Mouse (Mus musculus) heart, embryonic 10.5 days (tissue): ENCODE data around the gene Cpt1b. TPM values are rescaled to one million over a fixed set of nuclear protein-coding genes. Genes with fewer than 3 reads are reported as not detected.

Source experiments
- DNase-seq: peaks from one replicate; pipeline ENCODE4 v3.0.0-alpha.2; 2017; ENCODE audit warnings: low spot score
- H3K27ac ChIP-seq: fragments of 300-500 bp; sonication (generic); 2 replicates; pipeline ENCODE4 v1.5.1; 2016; ENCODE audit warnings: mild to moderate bottlenecking
- H3K27me3 ChIP-seq: fragments of 300-500 bp; sonication (generic); 2 replicates; pipeline ENCODE4 v1.6.1; 2016; ENCODE audit warnings: mild to moderate bottlenecking; ENCODE audit not compliant: poor library complexity, insufficient read depth, severe bottlenecking
- H3K36me3 ChIP-seq: fragments of 300-500 bp; sonication (generic); 2 replicates; pipeline ENCODE4 v1.6.1; 2016; ENCODE audit warnings: mild to moderate bottlenecking, moderate library complexity
- H3K4me1 ChIP-seq: fragments of 300-500 bp; sonication (generic); 2 replicates; pipeline ENCODE4 v1.6.1; 2016; ENCODE audit warnings: mild to moderate bottlenecking
- H3K4me3 ChIP-seq: fragments of 300-500 bp; sonication (generic); 2 replicates; pipeline ENCODE4 v1.5.1; 2016; ENCODE audit warnings: mild to moderate bottlenecking, moderate library complexity
- H3K9me3 ChIP-seq: fragments of 300-500 bp; sonication (generic); 2 replicates; pipeline ENCODE4 v1.6.1; 2016; ENCODE audit warnings: mild to moderate bottlenecking, moderate library complexity
- WGBS: fragments of 180-500 bp; shearing (Covaris S2); methylation state at CpG from one replicate; pipeline ENCODE4 v1.1.7; 2016; 5-methylcytosine and 5-hydroxymethylcytosine counted together
- polyA plus RNA-seq: library from polyadenylated mRNA; unstranded; fragments of >200 nt; fragmentation: Nextera tagmentation; extraction: Ambion mirVana; gene quantifications from 2 replicates; pipeline ENCODE4 v1.2.1, GENCODE M21; 2016

The Cpt1b gene
- polyA plus RNA-seq, result 73.9 and 147 TPM in 2 replicates

- no peaks in the 10 kb centered on the region for H3K9me3 ChIP-seq
- 13% methylated on average over 6 of the region's 6 CpGs for WGBS
- peak within 1 kb of the TSS; percentile 94 for H3K27ac ChIP-seq
- H3K36me3 ChIP-seq, result peaks cover 62% of the 10 kb centered on the region
- peak within 1 kb of the TSS; percentile 63 for H3K4me3 ChIP-seq
- DNase-seq, result peak; percentile 92
- H3K27me3 ChIP-seq, result no peaks in the 10 kb centered on the region
- peaks cover 50% of the 10 kb centered on the region for H3K4me1 ChIP-seq
These were observed at the start of gene Cpt1b for GRCm38 (mm10) chr15:89425711-89426121. Cpt1b (minus strand) TSS chr15:89425863.

- 81% methylated on average over 7 of the region's 7 CpGs for WGBS
- Histone ChIP-seq H3K36me3 (0 out of 2 replicates have a peak, but pooled peaks cover 3% of the 10 kb centered on the region), H3K27ac (peak overlapping the region; percentile 88; the same call in 1 of the 2 replicates), H3K4me3 (peak overlapping the region; percentile 70), H3K9me3 (no peaks in the 10 kb centered on the region), H3K4me1 (peaks cover 35% of the 10 kb centered on the region), H3K27me3 (no peaks in the 10 kb centered on the region; the same call in 1 of the 2 replicates)
- DNase-seq, result no peak
These were observed 49.6 kb upstream of the Cpt1b start for GRCm38 (mm10) chr15:89475293-89475600.

GRCm38 (mm10) chr15:89474596-89475292, 49.1 kb upstream of the Cpt1b start:
- Histone ChIP-seq H3K4me3 (peak overlapping the region; percentile 70), H3K9me3 (no peaks in the 10 kb centered on the region), H3K27ac (no peak overlapping the region), H3K27me3 (no peaks in the 10 kb centered on the region; the same call in 1 of the 2 replicates), H3K36me3 (0 out of 2 replicates have a peak, but pooled peaks cover 3% of the 10 kb centered on the region), H3K4me1 (peaks cover 33% of the 10 kb centered on the region)
- 89% methylated on average over 19 of the region's 19 CpGs for WGBS
- no peak for DNase-seq

GRCm38 (mm10) chr15:89473921-89474320, 48.3 kb upstream of the Cpt1b start:
- H3K27ac ChIP-seq, result no peak overlapping the region
- WGBS, result 93% methylated on average over 8 of the region's 8 CpGs
- H3K27me3 ChIP-seq, result no peaks in the 10 kb centered on the region; the same call in 1 of the 2 replicates
- 0 out of 2 replicates have a peak, but pooled peaks cover 3% of the 10 kb centered on the region for H3K36me3 ChIP-seq
- H3K4me3 ChIP-seq, result no peak overlapping the region
- peaks cover 33% of the 10 kb centered on the region for H3K4me1 ChIP-seq
- no peaks in the 10 kb centered on the region for H3K9me3 ChIP-seq
- no peak for DNase-seq

GRCm38 (mm10) chr15:89473370-89473769, 47.7 kb upstream of the Cpt1b start:
- WGBS, result 71% methylated on average over 9 of the region's 9 CpGs
- H3K4me1 ChIP-seq, result peaks cover 32% of the 10 kb centered on the region

GRCm38 (mm10) chr15:89471476-89471875, 45.8 kb upstream of the Cpt1b start:
- WGBS, result 90% methylated on average over 4 of the region's 4 CpGs
- H3K4me3 ChIP-seq, result no peak overlapping the region
- H3K27ac ChIP-seq, result no peak overlapping the region
- H3K27me3 ChIP-seq, result no peaks in the 10 kb centered on the region
- peaks cover 20% of the 10 kb centered on the region for H3K4me1 ChIP-seq
- H3K9me3 ChIP-seq, result no peaks in the 10 kb centered on the region
- DNase-seq, result no peak
- 0 out of 2 replicates have a peak, but pooled peaks cover 3% of the 10 kb centered on the region for H3K36me3 ChIP-seq

More at GRCm38 (mm10) chr15:89473370-89473769, 47.7 kb upstream of the Cpt1b start:
- H3K27me3 ChIP-seq, result no peaks in the 10 kb centered on the region; the same call in 1 of the 2 replicates
- no peak for DNase-seq
- H3K4me3 ChIP-seq, result no peak overlapping the region
- 0 out of 2 replicates have a peak, but pooled peaks cover 3% of the 10 kb centered on the region for H3K36me3 ChIP-seq
- H3K27ac ChIP-seq, result no peak overlapping the region
- no peaks in the 10 kb centered on the region for H3K9me3 ChIP-seq

- H3K27ac ChIP-seq, result no peak overlapping the region
- no peak for DNase-seq
These were observed 42.9 kb upstream of the Cpt1b start for GRCm38 (mm10) chr15:89468577-89468976.

GRCm38 (mm10) chr15:89465052-89465451, 39.4 kb upstream of the Cpt1b start:
- DNase-seq, result no peak
- no peaks in the 10 kb centered on the region for H3K9me3 ChIP-seq
- no peaks in the 10 kb centered on the region for H3K4me1 ChIP-seq
- 23% methylated on average over 1 of the region's 1 CpGs for WGBS
- H3K4me3 ChIP-seq, result no peak overlapping the region
- H3K36me3 ChIP-seq, result no peaks in the 10 kb centered on the region
- H3K27ac ChIP-seq, result no peak overlapping the region
- peaks cover 18% of the 10 kb centered on the region for H3K27me3 ChIP-seq

More at GRCm38 (mm10) chr15:89468577-89468976, 42.9 kb upstream of the Cpt1b start:
- H3K9me3 ChIP-seq, result no peaks in the 10 kb centered on the region
- H3K36me3 ChIP-seq, result no peaks in the 10 kb centered on the region
- no peaks in the 10 kb centered on the region for H3K27me3 ChIP-seq
- 0 out of 2 replicates have a peak, but pooled peaks cover 5% of the 10 kb centered on the region for H3K4me1 ChIP-seq
- no peak overlapping the region for H3K4me3 ChIP-seq
- WGBS, result 39% methylated on average over 2 of the region's 2 CpGs

GRCm38 (mm10) chr15:89463334-89464235, 37.9 kb upstream of the Cpt1b start:
- Histone ChIP-seq H3K4me1 (no peaks in the 10 kb centered on the region), H3K9me3 (no peaks in the 10 kb centered on the region), H3K36me3 (no peaks in the 10 kb centered on the region), H3K4me3 (no peak overlapping the region), H3K27me3 (peaks cover 29% of the 10 kb centered on the region), H3K27ac (no peak overlapping the region)
- no peak for DNase-seq
- 59% methylated on average over 5 of the region's 5 CpGs for WGBS

GRCm38 (mm10) chr15:89462176-89462575, 36.5 kb upstream of the Cpt1b start:
- Histone ChIP-seq H3K4me1 (no peaks in the 10 kb centered on the region), H3K36me3 (no peaks in the 10 kb centered on the region), H3K4me3 (no peak overlapping the region), H3K27ac (no peak overlapping the region), H3K9me3 (no peaks in the 10 kb centered on the region), H3K27me3 (peaks cover 42% of the 10 kb centered on the region)
- 68% methylated on average over 7 of the region's 7 CpGs for WGBS
- peak; percentile 53 for DNase-seq

- DNase-seq, result peak; percentile 75
- Histone ChIP-seq H3K4me3 (no peak overlapping the region), H3K36me3 (no peaks in the 10 kb centered on the region), H3K27ac (no peak overlapping the region), H3K4me1 (no peaks in the 10 kb centered on the region), H3K27me3 (peaks cover 50% of the 10 kb centered on the region), H3K9me3 (no peaks in the 10 kb centered on the region)
- 75% methylated on average over 15 of the region's 15 CpGs for WGBS
These were observed 35.7 kb upstream of the Cpt1b start for GRCm38 (mm10) chr15:89461321-89461720.

- Histone ChIP-seq H3K4me3 (no peak overlapping the region), H3K27ac (no peak overlapping the region), H3K36me3 (no peaks in the 10 kb centered on the region), H3K9me3 (no peaks in the 10 kb centered on the region), H3K4me1 (no peaks in the 10 kb centered on the region), H3K27me3 (peaks cover 61% of the 10 kb centered on the region)
- no peak for DNase-seq
- 57% methylated on average over 10 of the region's 10 CpGs for WGBS
These were observed 34.6 kb upstream of the Cpt1b start for GRCm38 (mm10) chr15:89460298-89460697.

GRCm38 (mm10) chr15:89459821-89460220, 34.2 kb upstream of the Cpt1b start:
- Histone ChIP-seq H3K4me3 (no peak overlapping the region), H3K9me3 (no peaks in the 10 kb centered on the region), H3K27ac (no peak overlapping the region), H3K36me3 (no peaks in the 10 kb centered on the region), H3K4me1 (peaks cover 2% of the 10 kb centered on the region; the same call in 1 of the 2 replicates), H3K27me3 (peaks cover 65% of the 10 kb centered on the region)
- WGBS, result 82% methylated on average over 7 of the region's 7 CpGs
- DNase-seq, result no peak
